Mouse (Mus musculus): ENCODE results near the gene Hs3st3b1. TPM values are rescaled to one million over a fixed set of nuclear protein-coding genes. Genes with fewer than 3 reads are reported as not detected.

Hs3st3b1 gene
- 1 to 10 TPM; 1.3 to 2.3 TPM for polyA plus RNA-seq (2017; shearing (Covaris generic))

GRCm38 (mm10) chr11:63922091-63922621 is at the start of gene Hs3st3b1:
TSS of gene Hs3st3b1 (minus strand) at chr11:63922290.

Other genes with a start within 250 kb of the Hs3st3b1 start
- 10 to 100 TPM; 13.8 to 19.3 TPM for gene Cox10, start 157.2 kb upstream of the Hs3st3b1 start, polyA plus RNA-seq (2017; shearing (Covaris generic))

Measured in activated CD4-positive, CD25-positive, alpha-beta regulatory T cell (primary cell).